Mouse (Mus musculus) retina, embryonic 14.5 days (tissue): ENCODE data around the gene Apol7b.

Experiments used
- DNase-seq: peaks from one replicate; pipeline ENCODE4 v3.0.0-alpha.2; 2015; ENCODE audit warnings: low spot score

Apol7b gene

GRCm38 (mm10) chr15:77384340-77385030 lies 62.8 kb downstream of the Apol7b start:
- no peak for DNase-seq

- no peak for DNase-seq
These were observed 64.4 kb downstream of the Apol7b start for GRCm38 (mm10) chr15:77382880-77383279.

- DNase-seq = no peak
These were observed 64.9 kb downstream of the Apol7b start for GRCm38 (mm10) chr15:77382271-77382850.

GRCm38 (mm10) chr15:77381481-77381880 lies 65.8 kb downstream of the Apol7b start:
- DNase-seq = no peak

GRCm38 (mm10) chr15:77379921-77380320 lies 67.4 kb downstream of the Apol7b start:
- no peak for DNase-seq

GRCm38 (mm10) chr15:77377419-77377818 lies 69.9 kb downstream of the Apol7b start:
- no peak for DNase-seq

- no peak for DNase-seq
These were observed 70.4 kb downstream of the Apol7b start for GRCm38 (mm10) chr15:77376920-77377319.
